Mouse (Mus musculus) adrenal gland, adult 8-10 months (tissue): ENCODE data around the gene Bbs4. TPM values are rescaled to one million over a fixed set of nuclear protein-coding genes. Genes with fewer than 3 reads are reported as not detected.

ENCODE experiments used
- DNase-seq: peaks from one replicate; pipeline ENCODE4 v3.0.0; 2022
- total RNA-seq, 4 experiments: library from RNA; stranded (reverse); gene quantifications; 2 replicates each; pipeline ENCODE4 v1.2.4; 2022

Bbs4 gene
- total RNA-seq, 4 experiments from 2014 or later, result 11.1 to 25.4 (median 18.9) TPM

DNA sequence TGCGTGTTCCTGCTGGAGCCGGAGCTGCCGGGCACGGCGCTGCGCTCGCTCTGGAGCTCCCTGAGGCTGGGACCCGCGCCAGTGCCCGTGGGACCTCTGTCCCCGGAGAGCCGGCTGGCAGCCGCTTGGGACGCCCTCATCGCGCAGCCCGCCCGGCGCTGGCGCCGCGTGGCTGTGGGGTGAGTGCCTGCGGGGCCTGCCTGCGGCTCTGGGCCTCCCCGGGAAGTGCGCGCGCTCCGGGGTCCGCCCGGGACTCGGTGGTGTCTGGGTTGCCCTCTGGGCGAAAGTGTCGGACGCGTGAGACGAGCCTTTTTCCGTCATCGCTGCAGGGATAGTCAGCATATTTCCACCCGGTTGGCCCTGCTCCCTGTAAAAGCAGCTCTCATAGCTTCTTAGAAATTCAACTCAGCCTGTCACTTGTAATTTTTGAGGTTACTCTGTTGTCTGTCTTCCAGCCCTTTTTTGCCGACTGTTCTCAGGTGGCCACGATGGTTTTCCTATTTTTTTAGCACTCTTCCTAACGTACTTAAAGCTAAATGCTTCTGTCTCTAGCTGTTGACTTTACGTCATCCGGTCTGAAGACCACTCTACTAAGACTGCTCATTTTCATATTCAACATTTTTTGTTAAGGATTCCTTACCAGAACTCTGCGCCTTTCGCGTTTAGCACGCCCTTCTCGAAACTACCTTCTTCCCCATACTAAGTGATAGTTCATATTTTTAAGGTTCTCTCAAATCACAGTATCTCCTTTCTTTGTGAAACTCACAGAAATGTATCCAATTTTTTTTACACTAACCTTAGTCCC, 61.4 kb downstream of the Bbs4 start:
- no peak for DNase-seq

DNA sequence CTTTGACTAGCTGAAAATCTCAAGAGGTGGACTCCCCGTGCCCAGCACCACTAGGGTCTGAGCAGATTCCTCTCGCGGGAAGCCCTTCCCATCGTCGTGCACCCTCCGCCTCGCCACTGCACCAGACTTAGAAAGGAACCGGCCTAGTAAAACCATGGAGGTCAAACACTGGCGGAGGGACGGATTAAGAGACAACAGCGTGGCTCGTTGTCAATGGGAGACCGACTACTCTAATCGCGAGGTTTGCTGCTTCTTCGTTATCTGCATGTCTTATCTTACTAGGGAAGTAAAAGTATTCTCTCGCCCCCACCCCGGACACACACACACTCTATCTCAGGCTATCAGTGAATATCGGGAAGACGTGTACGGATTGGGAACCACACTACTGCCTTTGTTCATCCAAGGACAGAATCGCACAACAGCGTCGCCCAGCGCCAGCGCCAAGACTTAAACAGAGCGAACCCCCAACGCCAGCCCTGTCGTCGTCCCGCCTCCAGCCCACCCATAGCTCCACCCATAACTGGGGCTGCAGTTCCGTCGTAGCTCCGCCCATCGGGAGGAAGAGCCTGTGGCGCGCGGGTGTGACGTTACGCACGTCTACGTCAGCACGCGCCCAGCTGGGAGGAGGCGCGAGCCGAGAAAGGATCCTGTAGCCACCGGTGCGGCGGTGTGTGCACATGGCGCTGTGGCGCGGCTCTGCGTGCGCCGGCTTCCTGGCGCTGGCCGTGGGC, 62.2 kb downstream of the Bbs4 start, which contains the start of gene Adpgk:
Adpgk (plus strand) TSS at position 602 of the 731 bp plus-strand sequence.
- DNase-seq, result peak; percentile 98

DNA sequence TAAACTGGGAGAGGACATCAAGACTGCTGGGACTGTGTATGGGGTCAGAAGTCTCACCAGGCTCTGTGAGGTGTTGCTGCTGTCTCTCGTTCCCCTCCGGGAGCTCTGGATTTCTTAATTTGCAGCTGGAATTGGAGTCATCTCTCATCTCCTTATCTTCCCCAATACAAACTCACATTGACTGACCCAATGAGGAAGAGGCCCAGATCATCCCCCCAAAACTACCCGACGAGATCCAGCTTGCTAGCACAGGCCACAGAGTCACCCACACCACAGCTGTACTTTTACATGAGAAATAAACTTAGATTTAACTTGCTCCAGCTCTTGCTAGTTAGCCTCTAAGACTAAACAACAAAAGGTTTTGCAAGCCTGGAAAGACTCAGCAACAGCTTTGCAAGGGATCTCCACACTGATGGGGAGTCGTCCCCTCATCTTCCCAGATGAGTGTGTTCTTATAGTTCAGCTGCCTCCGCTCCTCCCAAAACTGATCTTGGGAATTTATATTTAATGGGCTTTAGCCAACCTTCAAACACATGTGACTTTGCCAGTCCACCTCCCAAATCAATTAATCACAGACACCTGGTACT, 63.7 kb downstream of the Bbs4 start:
- no peak for DNase-seq

DNA sequence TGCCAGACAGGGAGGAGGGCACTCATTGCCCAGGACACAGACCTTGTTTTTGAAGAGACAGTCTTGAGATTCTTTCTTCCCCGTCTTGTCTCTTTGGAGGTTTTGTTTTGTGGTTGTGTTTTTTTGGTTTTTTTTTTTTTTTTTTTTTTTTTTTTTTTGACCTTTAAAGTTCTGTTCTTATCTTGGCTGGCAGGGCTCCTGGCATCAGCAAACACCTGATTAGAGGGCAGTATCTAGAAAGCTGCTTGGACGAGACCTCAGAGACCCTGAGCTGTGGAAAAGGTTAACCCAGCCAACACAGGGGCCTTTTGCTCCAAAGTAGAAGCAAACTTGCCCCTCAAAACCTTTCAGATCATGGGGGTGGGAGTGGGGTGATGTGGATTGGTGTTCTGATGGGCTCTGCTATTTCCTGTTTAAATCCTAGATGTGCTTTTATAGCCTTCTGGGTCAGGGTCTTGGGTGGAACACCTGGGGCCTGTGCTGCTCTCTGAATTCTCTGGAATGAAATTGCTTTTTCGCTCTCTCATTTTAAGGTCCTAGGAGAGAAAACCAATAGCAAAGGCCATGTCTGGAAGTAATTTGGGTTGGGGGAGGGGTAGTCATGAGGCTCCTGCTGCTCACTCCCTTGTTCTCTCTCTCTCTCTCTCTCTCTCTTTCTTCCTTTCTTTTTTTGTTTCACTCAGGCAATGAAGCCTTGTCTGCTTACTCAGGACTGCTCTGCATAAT, 64.5 kb downstream of the Bbs4 start:
- DNase-seq, result no peak

DNA sequence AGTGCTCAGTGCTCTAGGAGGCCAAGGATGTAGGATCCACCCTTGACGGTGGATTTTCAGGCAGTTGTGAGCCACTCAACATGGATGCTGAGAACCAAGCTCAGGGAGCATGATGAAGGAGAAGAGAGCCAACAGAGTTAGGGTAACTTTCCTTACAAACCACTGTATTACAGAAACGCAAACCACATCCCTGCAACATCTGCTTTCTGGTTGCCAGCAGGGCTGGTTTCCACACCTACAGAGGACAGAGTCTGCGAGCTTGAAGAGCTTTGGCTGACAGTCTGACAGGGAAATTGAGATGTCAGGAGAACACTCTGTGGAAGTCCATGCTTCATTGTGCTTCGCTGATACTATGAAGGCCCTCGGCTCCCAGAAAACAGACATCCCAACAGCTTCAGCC, 65.2 kb downstream of the Bbs4 start:
- DNase-seq, result no peak

DNA sequence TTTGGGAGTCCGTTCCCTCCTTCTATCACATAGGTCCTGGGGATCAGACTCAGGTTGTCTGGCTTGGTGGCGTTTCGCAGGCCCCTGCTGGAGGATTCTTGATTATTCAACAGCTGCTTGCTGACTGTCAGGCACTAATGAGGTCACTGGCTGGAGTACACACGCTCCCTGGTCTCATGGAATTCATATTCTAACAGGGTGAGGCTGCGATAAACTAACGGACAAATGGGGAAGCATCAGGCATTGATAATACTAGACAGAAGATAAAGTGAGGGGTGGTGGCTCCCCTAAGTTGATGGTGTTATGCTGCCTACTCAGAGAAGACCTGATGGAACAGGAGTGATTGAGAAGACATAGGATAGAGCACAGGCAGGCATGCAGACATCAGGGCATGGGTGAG, 67.7 kb downstream of the Bbs4 start:
- no peak for DNase-seq

DNA sequence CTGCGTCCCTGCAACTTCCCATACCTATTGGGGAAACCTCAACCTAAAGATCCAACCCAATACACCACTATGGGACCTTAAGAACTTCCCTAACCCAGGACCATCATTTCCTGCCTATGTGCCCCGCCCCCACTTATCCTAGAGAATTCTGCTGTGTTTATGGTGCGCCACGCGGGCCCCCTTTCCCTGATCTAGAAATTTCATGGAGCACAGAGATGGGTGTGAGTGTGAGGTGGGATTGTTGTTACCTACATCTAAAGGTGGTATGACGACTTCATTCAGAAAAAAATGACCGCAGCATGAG, 70.7 kb downstream of the Bbs4 start:
- no peak for DNase-seq

DNA sequence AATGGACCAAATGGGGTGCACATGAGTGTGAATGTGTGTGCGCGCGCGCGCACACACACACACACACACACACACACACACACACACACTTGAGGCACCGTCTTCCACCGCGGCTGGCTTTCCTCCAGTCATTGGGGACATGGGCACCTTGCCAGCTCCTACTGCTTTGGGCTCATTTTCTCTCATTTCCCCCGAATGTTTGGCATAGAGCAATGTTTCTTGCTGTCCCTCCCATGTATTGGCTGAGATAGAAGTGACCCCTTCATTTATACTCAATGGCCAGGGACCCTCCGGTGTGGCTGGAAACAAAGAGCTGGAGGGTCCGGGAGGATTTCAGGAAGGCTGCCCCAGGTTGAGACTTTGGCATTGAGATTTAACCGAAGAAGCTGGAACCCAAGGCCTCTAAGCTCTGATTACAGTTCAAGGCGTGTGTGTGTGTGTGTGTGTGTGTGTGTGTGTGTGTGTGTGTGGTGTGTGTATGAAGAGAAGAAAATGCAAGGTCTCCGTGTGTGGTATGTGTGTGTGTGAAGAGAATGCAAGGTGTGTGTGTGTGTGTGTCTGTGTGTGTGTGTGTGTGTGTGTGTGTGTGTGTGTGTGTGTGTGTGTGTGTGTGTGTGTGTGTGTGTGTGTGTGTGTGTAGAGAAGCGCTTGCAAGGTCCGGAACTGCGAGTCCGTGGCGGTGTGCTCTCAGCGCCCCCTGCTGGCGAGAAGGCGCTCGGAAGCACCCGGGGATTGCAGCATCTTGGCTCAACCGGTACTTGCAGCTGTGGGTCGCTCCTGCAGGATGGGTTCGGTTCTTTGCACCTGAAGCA, 71.2 kb downstream of the Bbs4 start:
- DNase-seq, result peak; percentile 55

DNA sequence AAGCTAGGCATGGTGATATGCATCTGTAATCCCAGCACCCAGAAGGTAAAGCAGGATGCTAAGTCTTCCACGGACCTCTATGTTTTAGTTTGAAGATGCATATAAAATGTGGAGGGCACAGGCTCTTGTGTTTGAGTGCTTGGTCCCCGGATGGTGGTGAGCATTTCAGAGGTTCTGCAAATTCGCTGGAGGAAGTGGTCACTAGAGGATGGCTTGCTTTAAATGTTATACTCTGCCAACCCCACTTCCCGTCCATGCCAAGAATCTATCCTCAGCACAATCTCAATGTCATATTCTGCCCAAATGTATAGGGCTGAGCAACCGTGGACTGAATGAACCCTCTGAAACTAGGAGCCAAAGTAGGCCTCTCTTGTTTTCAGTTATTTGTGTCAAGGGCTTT, 72.4 kb downstream of the Bbs4 start:
- no peak for DNase-seq

DNA sequence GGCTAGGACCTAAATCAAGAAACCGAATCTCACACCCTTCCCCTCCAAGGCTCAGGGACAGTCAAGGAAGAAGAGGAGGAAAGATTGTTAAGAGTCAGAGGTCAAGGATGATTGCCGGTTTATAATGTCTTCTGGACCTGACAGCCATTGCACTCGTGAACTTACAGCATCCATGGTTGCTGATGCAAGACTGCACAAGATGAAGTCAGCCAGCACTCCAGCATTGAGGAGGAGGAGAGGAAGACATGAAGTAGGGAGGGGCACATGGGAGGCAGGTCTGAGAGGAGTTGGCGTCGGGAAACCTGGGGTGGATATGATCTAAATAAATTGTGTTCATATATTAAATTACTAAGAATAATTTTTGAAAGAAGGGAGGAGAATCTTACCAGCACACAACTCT, 74.6 kb downstream of the Bbs4 start:
- DNase-seq, result no peak

DNA sequence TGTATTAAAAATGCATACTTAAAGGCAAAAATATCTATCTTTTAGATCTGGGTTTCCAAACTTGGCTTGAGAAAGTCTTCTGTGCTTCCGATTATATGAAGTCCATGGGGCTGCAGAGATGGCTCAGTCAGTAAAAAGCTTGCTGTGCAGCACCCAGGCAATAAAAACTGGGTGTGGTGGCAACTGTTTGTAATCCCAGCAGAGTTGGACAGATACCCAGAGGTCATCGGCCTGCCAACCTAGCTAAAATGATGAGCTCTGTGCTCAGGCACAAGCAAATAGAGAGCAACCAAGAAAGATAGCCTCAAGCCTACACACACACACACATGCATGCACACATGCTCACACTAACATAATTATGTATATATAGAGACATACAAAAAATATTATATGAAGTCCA, 75.1 kb downstream of the Bbs4 start:
- no peak for DNase-seq

DNA sequence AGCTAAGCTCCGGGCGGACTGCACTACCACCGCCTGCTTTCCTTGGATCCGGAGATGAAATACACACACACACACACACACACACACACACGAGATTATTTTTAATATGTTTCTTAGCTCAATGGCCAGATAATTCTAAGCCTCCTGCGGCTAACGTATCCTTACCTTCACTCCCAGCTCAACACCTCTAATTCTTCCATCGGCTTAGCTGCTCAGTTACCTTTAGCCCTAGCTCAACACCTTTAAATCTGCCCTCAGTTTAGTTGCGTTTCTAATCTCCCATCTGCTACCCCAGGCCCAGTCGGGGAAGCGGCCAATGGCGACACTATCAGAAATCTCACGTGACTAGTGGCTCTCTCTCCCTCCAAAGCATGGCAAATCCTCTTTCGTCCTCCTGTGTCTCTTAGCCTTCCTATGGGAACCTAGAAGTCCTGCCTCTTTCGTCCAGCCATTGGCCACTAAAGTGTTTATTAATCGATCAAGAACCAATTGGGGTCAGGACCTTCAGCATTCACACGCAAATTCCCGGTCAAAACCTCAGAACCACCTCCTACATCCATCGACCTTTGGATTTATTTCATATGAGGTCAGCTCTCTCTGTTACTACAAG, 78.4 kb downstream of the Bbs4 start:
- no peak for DNase-seq

DNA sequence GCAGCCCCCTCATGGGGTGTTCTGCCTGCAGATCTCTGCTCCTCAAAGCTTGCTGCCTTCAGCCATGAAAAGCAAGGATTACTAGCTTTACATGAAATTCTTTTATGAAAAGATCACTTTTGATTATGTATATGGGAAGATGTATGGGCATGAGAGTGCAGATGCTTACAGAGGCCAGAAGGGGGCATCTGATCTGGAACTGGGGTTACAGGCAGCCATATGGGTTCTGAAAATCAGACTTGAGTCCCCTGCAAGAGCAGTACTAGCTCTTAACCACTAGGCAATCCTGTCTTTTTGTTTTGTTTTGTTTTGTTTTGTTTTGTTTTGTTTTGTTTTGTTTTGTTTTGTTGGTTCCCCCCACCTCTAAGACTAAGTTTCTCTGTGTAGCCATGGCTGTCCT, 80.1 kb downstream of the Bbs4 start:
- no peak for DNase-seq

Other genes starting within 250 kb of the Bbs4 start
- gene Adpgk, start 62.0 kb downstream of the Bbs4 start, total RNA-seq, result 10 to 100 TPM; 30.6 to 33.5 (median 31.2) TPM
- gene Arih1, start 133.1 kb upstream of the Bbs4 start, total RNA-seq, result 100 to 1,000 TPM; 107 to 144 (median 120) TPM
- 100 to 1,000 TPM; 125 to 176 (median 142) TPM for gene Hexa, start 186.0 kb upstream of the Bbs4 start, total RNA-seq
- gene Tmem202, start 186.3 kb upstream of the Bbs4 start, total RNA-seq, result 1 to 10 TPM; 1.5 to 3.9 (median 3.5) TPM
- gene Celf6, start 224.4 kb upstream of the Bbs4 start, total RNA-seq, result 10 to 100 TPM in 2 of 4 experiments, 1 to 10 TPM in 2; 5.8 to 16.0 (median 9.7) TPM